Mouse (Mus musculus): ENCODE results near the gene Rasgrp2.

Gene Rasgrp2

GRCm38 (mm10) chr19:6399285-6400095 is at the start of gene Rasgrp2:
Rasgrp2 (plus strand) TSS chr19:6399340.
- DNase-seq (ENCODE audit: low spot score in 2 of 2) = peak; percentile 78 to 82

DNA sequence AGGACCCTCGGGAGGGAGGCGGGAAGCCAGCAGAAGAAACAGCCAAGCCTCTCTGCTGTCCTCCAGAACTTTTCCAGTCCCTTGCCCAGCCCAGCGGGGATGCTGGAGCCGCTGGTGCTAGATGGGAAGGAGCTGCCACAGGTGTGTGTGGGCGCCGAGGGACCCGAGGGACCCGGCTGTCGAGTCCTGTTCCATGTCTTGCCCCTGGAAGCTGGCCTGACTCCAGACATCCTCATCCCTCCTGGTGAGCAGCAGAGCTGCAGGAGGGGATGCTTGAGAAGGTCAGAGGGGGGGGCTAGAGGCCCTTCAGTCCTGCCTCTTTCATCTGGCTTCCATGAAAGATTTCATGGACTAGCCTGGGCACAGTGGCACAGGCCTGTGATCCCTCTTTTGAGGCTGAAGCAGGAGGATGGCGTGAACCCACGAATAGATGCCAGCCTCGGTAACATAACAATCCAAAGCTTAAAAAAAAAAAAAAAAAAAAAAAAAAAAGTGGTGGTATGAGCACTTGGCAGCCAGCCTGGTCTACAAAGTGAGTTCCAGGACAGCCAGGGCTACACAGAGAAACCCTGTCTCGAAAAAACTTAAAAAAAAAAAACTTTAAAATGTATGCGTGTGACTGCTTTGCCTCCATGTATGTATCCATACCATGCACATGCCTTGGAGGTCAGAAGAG is 47.6 kb upstream of the Rasgrp2 start:
- no peak for DNase-seq (ENCODE audit: low spot score in 2 of 2)

- DNase-seq (ENCODE audit: low spot score in 2 of 2) = no peak
These were observed 47.0 kb upstream of the Rasgrp2 start for GRCm38 (mm10) chr19:6352107-6352505.

GRCm38 (mm10) chr19:6354030-6354429 is 45.1 kb upstream of the Rasgrp2 start:
- DNase-seq (ENCODE audit: low spot score in 2 of 2) = no peak

DNA sequence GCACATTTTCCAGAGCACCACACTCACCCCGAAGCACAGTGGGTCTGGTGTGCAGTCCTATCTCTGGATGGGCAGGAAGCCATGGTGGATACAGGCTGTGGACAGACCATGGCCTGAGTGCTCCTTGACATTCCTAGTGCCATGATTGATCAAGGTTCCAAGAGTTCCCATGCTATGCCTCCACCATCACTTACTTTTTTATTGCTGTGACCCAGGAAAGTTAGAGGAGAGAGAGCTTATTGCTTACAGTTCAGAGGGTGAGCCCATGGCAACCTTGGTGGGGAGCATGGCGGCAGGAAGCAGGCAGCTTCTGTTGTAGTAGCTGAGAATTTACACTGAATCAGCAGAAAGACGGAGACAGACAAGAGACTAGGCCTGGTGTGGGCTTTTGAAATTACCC is 37.8 kb upstream of the Rasgrp2 start:
- no peak for DNase-seq (ENCODE audit: low spot score in 2 of 2)

DNA sequence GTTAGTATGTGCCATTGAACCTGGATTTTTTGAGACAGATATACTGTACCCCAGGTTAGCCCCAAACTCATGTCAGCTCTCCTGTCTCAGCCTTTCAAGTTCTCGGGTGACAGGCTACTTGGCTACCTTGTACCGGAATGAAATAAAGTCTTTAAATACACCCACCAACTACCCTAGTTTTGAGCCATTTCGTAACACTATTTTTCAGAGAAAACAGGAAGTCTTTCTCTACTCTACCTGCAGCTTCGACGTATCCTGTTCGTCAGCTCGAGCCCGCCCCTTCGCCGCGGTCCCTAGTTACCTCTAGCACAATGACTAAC is 36.1 kb upstream of the Rasgrp2 start:
- DNase-seq (ENCODE audit: low spot score in 2 of 2) = no peak

DNA sequence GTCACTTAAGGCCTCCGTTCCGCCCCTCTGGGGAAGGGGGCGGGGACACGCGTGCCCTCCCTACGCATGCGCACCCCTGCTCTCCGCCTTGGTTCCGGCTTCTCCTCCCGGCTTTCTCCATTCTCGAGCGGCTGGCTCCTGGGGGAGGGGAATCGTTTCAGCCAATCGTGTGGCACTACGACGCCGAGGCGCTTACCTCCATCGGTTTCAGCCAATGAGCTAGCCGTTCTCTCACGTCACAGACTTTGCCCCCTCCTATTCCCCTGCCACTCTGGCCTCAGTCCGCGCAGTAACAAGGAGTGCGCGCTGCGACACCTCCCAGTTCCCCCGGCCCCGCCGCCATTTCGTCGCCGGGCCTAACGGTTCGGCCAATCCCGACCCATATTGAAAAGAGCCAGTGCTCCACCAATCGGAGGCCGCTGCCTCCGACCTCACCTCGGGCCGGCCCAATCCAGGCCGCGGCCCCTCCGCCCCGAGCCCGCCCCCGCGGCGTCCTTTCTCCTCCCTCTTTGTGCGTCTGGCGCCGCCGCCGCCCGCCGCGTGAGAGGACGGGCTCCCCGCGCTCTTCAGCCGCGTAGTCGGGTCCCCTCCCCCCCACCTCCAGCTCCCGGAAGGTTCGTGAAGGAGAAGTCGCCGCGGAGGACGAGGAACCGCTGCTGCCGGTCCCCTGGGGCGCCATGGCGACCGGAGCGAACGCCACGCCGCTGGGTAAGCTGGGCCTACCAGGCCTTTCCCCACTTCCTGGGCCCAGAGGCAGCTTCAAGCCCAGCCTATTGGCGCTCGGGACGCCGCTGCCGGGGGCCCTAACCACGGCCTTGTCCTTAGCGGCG is 35.5 kb upstream of the Rasgrp2 start, which contains the start of gene Sf1:
Gene Sf1, plus strand, starts transcription at position 280 of the 830 bp plus-strand sequence.
- peak; percentile 100 for DNase-seq (ENCODE audit: low spot score in 2 of 2)

DNA sequence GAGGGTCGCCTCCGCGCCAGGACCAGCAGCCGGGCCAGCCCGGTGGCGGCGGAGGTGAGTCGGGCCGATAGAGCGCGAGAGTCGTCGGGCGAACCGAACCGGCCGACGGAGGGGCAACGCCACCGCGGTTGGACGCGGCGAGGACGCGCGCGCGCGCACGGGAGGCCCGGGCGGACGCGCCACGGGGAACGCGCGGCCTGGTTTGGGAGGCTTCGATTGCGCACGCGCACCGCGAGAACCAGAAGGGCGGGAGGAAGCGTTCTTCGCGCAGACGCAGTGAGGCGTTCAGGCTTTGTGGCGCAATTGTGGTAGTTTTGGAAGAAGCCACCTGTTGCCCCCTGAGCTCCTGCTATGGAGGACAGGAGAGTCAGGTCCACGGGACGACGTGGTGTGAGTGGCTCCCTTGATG is 34.8 kb upstream of the Rasgrp2 start:
- DNase-seq (ENCODE audit: low spot score in 2 of 2) = peak; percentile 88 to 90

GRCm38 (mm10) chr19:6364842-6365241 is 34.3 kb upstream of the Rasgrp2 start:
- DNase-seq (ENCODE audit: low spot score in 2 of 2) = no peak

- DNase-seq (ENCODE audit: low spot score in 2 of 2) = no peak
These were observed 29.0 kb upstream of the Rasgrp2 start for GRCm38 (mm10) chr19:6370175-6370574.

DNA sequence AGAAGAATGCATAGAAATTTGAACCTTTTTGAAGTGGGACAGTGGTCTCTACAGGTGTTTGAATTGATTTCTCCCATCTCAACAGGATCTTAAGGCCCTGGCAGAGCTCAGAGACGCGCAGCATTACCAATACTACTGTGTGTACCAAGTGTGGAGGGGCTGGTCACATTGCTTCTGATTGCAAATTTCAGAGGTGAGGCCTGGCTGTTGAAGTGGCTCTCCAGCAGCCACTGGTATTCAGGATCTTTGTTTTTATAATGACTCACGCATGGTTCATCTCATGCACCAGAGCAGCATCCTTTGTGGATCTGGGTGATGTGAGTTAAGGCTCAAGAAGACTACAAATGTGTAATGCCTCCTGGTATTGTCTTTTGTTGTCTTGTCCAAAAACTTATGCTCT is 26.7 kb upstream of the Rasgrp2 start:
- no peak for DNase-seq (ENCODE audit: low spot score in 2 of 2)

DNA sequence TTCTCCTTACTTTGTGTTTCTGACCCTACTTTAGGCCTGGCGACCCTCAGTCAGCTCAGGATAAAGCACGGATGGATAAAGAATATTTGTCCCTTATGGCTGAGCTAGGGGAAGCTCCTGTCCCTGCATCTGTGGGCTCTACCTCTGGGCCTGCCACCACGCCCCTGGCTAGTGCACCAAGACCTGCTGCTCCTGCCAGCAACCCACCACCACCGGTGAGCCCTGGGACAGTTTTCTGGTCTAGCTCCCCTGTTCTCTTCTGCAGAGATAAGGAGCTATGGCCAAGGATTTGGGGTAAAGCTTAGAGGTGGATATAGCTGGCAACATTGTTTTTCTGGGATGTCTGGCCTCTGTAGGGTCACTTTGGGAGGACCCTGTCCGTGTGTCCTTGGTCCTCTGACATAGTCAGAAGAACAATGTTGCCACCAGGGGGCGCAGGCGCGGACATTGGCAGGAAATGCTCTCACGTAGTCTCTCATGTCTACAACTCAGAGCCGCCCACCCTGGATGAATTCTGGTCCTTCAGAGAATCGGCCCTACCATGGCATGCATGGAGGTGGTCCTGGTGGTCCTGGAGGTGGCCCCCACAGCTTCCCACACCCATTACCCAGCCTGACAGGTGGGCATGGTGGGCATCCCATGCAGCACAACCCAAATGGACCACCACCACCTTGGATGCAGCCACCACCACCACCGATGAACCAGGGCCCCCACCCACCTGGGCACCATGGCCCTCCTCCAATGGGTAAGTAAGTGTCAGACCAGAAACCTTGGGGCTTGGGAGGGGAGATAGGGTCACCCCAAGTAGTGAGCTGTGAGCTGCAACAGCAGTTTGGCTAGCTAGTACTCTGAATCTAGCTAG is 25.4 kb upstream of the Rasgrp2 start:
- DNase-seq (ENCODE audit: low spot score in 2 of 2) = peak; percentile 68 to 83

- DNase-seq (ENCODE audit: low spot score in 2 of 2) = no peak
These were observed 24.6 kb upstream of the Rasgrp2 start for GRCm38 (mm10) chr19:6374571-6374970.

- DNase-seq (ENCODE audit: low spot score in 2 of 2) = no peak
These were observed 23.5 kb upstream of the Rasgrp2 start for GRCm38 (mm10) chr19:6375423-6376254.

DNA sequence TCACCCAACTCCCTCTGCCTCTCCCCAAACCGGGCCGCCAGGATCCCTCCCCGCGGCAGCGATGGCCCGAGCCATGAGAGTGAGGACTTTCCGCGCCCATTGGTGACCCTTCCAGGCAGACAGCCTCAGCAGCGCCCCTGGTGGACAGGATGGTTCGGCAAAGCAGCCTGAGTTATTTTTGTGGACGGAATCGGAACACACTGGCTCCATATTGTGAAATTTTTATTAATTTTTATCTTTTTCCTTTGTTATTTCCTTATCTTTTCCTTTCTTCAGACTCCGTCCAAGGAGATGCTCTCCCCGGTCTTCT is 22.9 kb upstream of the Rasgrp2 start:
- peak in 1 of 2 experiments; percentile 44 for DNase-seq (ENCODE audit: low spot score in 2 of 2)

DNA sequence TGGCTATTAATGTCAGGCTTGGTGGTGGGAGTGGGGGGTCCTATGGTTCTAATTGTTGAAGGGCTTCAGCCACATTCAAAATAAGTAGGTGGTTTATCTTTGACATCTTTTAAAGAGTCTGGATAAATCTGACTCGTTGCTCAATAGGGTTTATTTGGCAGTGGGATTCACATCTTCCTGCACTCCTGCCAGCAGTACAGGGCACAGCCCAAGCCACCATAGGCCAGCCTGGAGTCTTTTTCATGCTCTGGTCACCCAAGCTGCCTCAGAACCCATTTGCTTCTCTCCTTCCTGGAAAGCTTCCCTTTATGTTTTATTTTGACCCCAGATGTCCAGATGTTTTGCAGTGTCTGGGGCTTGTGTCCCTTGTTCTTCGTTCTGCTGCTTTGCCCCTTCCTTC is 22.5 kb upstream of the Rasgrp2 start:
- DNase-seq (ENCODE audit: low spot score in 2 of 2) = no peak

DNA sequence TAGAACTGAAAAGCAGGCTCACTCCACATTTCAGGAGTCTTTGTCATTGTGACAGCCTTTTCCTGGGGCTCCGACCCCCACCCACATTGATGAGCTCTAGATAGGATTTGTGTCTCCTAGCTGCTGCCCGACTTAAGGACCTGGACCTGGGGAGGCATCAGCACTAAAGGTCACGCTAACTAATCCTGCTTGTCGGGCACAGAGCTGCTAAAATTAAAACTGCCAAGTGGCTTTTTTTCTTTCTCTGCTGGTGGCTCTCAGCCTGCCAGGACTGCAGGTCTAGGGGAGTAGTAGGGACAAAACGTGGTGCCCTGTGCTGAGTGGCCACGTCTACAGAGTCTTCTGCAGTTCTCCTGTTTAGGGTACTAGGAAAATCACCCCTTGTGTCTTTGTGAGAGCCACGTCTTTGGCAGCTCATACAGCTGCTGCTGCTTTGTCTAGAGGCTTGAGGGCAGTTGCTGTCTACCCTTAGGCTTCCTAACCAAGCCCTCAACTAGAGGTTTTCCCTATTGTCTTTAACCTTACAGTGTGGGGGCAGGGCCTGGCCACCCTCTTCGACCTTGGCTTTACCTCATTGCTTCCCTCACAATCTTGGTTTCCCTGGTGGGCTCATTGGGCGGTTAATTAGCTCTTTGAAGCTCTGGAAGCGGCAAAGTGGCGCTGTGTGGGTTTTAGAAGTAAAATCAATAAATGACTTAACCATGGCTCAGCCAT is 21.7 kb upstream of the Rasgrp2 start:
- DNase-seq (ENCODE audit: low spot score in 2 of 2) = no peak

DNA sequence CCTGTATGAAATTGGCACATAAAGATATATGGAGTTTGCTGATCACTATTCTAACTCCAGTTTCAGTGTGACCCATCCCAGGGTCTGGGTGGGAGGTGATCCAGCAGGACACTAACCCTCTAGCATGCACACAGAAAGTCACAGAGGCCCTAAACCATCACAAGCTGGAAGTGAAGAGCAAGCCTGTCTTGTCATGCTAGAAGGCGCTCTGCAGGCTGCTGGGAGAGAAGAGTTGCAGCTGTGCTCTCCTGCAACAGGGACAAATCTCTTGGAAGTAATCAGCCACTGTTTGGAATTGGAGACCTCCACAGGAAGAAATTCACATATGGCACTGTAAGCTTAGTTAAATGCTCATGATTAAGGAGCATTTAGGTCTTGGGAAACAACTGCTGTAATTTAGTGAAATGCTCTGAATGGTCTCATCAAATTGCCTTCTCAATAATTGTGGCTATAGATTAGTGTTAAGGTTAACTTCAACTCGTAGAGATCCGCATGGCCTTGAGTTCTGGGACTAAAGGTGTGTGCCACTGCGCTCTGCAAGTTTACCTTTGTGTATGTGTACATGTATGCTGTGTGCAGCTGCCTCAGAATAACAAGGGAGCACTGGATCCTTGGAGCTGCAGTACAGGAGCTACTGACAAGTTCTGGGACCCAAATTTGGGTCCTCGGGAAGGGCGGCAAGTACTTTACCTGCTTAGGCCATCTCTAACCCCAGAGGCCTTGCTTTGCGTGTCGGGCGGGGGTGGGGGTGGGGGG is 18.6 kb upstream of the Rasgrp2 start:
- DNase-seq (ENCODE audit: low spot score in 2 of 2) = no peak

- no peak for DNase-seq (ENCODE audit: low spot score in 2 of 2)
These were observed 17.9 kb upstream of the Rasgrp2 start for GRCm38 (mm10) chr19:6381238-6381637.
